Mouse (Mus musculus) cerebellum, adult 9-11 months (tissue): Measurements from ENCODE around the gene Faim2.

Source experiments
- DNase-seq: peaks from one replicate; pipeline ENCODE4 v3.0.0; 2022

Gene Faim2

GRCm38 (mm10) chr15:99527629-99528353 is at the start of gene Faim2:
Gene Faim2, minus strand, starts transcription at chr15:99528165.
- peak; percentile 93 for DNase-seq

GRCm38 (mm10) chr15:99569123-99569522 is 41.2 kb upstream of the Faim2 start:
- DNase-seq, result no peak

GRCm38 (mm10) chr15:99568682-99569081 is 40.7 kb upstream of the Faim2 start:
- DNase-seq, result no peak

- DNase-seq, result no peak
These were observed 39.4 kb upstream of the Faim2 start for GRCm38 (mm10) chr15:99567371-99567770.

GRCm38 (mm10) chr15:99560246-99560645 is 32.3 kb upstream of the Faim2 start:
- DNase-seq, result no peak

- DNase-seq, result no peak
These were observed 31.0 kb upstream of the Faim2 start for GRCm38 (mm10) chr15:99558947-99559346.

GRCm38 (mm10) chr15:99553767-99554166 is 25.8 kb upstream of the Faim2 start:
- DNase-seq, result no peak

GRCm38 (mm10) chr15:99549901-99550300 is 21.9 kb upstream of the Faim2 start:
- no peak for DNase-seq

GRCm38 (mm10) chr15:99547732-99548131 is 19.8 kb upstream of the Faim2 start:
- DNase-seq, result no peak

GRCm38 (mm10) chr15:99546596-99546995 is 18.6 kb upstream of the Faim2 start:
- no peak for DNase-seq

- no peak for DNase-seq
These were observed 16.1 kb upstream of the Faim2 start for GRCm38 (mm10) chr15:99544047-99544446.

- no peak for DNase-seq
These were observed 11.9 kb upstream of the Faim2 start for GRCm38 (mm10) chr15:99539891-99540290.

GRCm38 (mm10) chr15:99536889-99537862 is 9.2 kb upstream of the Faim2 start:
- DNase-seq, result no peak

GRCm38 (mm10) chr15:99532023-99532422 is 4.1 kb upstream of the Faim2 start:
- DNase-seq, result no peak

GRCm38 (mm10) chr15:99531146-99531545 is 3.2 kb upstream of the Faim2 start:
- peak; percentile 70 for DNase-seq

- DNase-seq, result peak; percentile 81
These were observed 1.3 kb downstream of the Faim2 start for GRCm38 (mm10) chr15:99526681-99527080.

GRCm38 (mm10) chr15:99520306-99520705 is 7.7 kb downstream of the Faim2 start:
- peak; percentile 23 for DNase-seq

GRCm38 (mm10) chr15:99519626-99520025 is 8.3 kb downstream of the Faim2 start:
- DNase-seq, result no peak

- DNase-seq, result peak; percentile 14
These were observed 10.2 kb downstream of the Faim2 start for GRCm38 (mm10) chr15:99517715-99518114.

GRCm38 (mm10) chr15:99516715-99517114 is 11.2 kb downstream of the Faim2 start:
- DNase-seq, result peak; percentile 40

GRCm38 (mm10) chr15:99511797-99512525 is 16.0 kb downstream of the Faim2 start:
- DNase-seq, result peak; percentile 85

GRCm38 (mm10) chr15:99510621-99511020 is 17.3 kb downstream of the Faim2 start:
- DNase-seq, result peak; percentile 39

- DNase-seq, result peak; percentile 7
These were observed 18.1 kb downstream of the Faim2 start for GRCm38 (mm10) chr15:99509840-99510239.
